Mouse (Mus musculus) testis, adult 2 months (tissue): ENCODE measurements around the gene Olfr263.

ENCODE experiments used
- CTCF ChIP-seq: fragments of 200-500 bp; IDR thresholded peaks from 2 replicates; pipeline ENCODE4 v1.5.1; 2012; ENCODE audit warnings: low read depth, mild to moderate bottlenecking, inconsistent platforms, low read length, moderate library complexity; ENCODE audit not compliant: control insufficient read depth, insufficient read depth, insufficient replicate concordance
- POLR2A ChIP-seq: fragments of 200-500 bp; IDR thresholded peaks from 2 replicates; pipeline ENCODE4 v1.6.1; 2012; ENCODE audit warnings: low read depth, mild to moderate bottlenecking, inconsistent platforms, low read length, moderate library complexity; ENCODE audit not compliant: control insufficient read depth

DNA sequence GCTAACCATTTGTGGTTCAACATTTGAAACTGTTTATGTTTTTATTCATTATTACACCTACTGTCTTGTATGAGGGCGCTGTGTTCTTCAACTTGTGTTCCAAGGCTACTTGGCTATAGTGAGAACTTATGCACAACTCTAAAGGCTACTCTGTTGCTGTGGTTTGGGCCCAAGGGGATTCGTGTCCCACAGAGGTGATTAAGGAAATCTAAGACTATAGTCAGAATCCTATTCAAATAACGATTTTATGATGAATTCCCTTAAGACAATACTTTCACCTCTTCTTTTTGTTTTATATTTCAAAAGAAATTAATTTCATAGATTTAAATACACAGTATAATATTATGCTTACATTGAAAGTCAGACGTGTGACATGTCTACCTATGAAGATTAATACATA lies 16.3 kb downstream of the Olfr263 start, which contains the start of gene Olfr1368:
- TF ChIP-seq CTCF (no peak), POLR2A (no peak)
